Mouse (Mus musculus): ENCODE measurements at regions not wholly inside any gene's neighbourhood (a gene's known extent, or its start where the extent isn't known, plus 50 kb on each side); places are given as distances from the start of the nearest gene placed in this dataset.

GRCm38 (mm10) chr2:11118625-11119024 lies 53.3 kb upstream of the Prkcq start:
- DNase-seq (ENCODE audit: low spot score): no peak

DNA sequence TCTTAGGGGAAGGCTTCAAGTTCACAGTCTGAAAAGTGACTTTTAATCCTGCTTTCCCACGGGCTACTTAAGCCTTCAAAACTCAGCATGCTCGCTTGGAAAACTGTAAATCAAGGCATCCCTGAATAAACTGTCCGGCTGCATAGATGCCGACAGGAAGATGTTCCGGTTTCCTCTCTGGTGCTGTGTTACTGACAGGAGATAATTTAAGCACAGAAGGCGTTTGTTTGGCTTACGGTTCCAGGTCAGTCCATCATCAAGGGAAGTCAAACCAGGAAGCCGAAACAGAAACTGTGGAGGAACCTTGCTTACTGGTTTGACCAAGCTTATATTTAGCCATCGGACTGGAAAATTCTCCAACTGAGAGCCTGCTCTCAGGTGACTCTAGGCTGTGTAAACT lies 52.6 kb upstream of the Prkcq start:
- no peak for DNase-seq (ENCODE audit: low spot score)
